In genomic region chr19:48469791-48470410, GRCm38 (mm10) we compare ENCODE assay signal across 30 mouse cellular contexts.
DNase-seq lines count a peak whose midpoint lies in the region; ATAC-seq and TF ChIP-seq lines count a peak whose summit lies in the region.
"Had no signal": no experiment of that assay in that cellular context is flagged by ENCODE, and none has a peak within 500 bp of the region (broad histone marks: within the 10 kb centered on the region; RNA-seq: fewer than 3 reads in every experiment).

No protein-coding gene starts in this region.

- no peak overlapping the region for H3K9ac ChIP-seq in hindbrain, postnatal 0 days (replicated peaks; ENCODE audit: low read length)
- H3K9ac ChIP-seq in hindbrain, embryonic 13.5 days: no peak overlapping the region
- no peak overlapping the region for H3K9ac ChIP-seq in limb, embryonic 11.5 days (ENCODE audit: low read length)
- H3K9ac ChIP-seq: embryonic facial prominence, embryonic 13.5 days; forebrain, embryonic 12.5 days; heart, embryonic 12.5 days; heart, embryonic 15.5 days; hindbrain, embryonic 15.5 days had no signal

- H3K9me3 ChIP-seq in hindbrain, postnatal 0 days (ENCODE audit: low read length): no peaks in the 10 kb centered on the region
- no peaks in the 10 kb centered on the region for H3K9me3 ChIP-seq in hindbrain, embryonic 13.5 days
- H3K9me3 ChIP-seq in limb, embryonic 11.5 days (ENCODE audit: control insufficient read depth, low read length): no peaks in the 10 kb centered on the region
- no peaks in the 10 kb centered on the region for H3K9me3 ChIP-seq in limb, embryonic 10.5 days (replicated peaks)
- H3K9me3 ChIP-seq: embryonic facial prominence, embryonic 10.5 days; embryonic facial prominence, embryonic 13.5 days; forebrain, embryonic 12.5 days; heart, embryonic 12.5 days; heart, embryonic 15.5 days; hindbrain, embryonic 15.5 days had no signal

- no peak overlapping the region for H3K4me3 ChIP-seq in hindbrain, postnatal 0 days (ENCODE audit: low read length)
- no peak overlapping the region for H3K4me3 ChIP-seq in hindbrain, embryonic 13.5 days
- no peak overlapping the region for H3K4me3 ChIP-seq in limb, embryonic 11.5 days (ENCODE audit: low read depth, low read length)
- no peak overlapping the region for H3K4me3 ChIP-seq in limb, embryonic 10.5 days
- H3K4me3 ChIP-seq: embryonic facial prominence, embryonic 10.5 days; embryonic facial prominence, embryonic 13.5 days; erythroblast, embryonic 14.5 days; forebrain, embryonic 12.5 days; gastrocnemius, adult 2 months; heart, embryonic 12.5 days; heart, embryonic 15.5 days; hindbrain, embryonic 15.5 days had no signal

- 77% methylated on average over 4 of the region's 4 CpGs for whole genome bisulfite sequencing in hindbrain, postnatal 0 days
- 88% methylated on average over 4 of the region's 4 CpGs for WGBS in hindbrain, embryonic 13.5 days
- 88% methylated on average over 4 of the region's 4 CpGs for WGBS in limb, embryonic 11.5 days
- 90% methylated on average over 4 of the region's 4 CpGs for WGBS in limb, embryonic 10.5 days

- no peak overlapping the region for H3K27ac ChIP-seq in hindbrain, postnatal 0 days
- no peak overlapping the region for H3K27ac ChIP-seq in hindbrain, embryonic 13.5 days
- no peak overlapping the region for H3K27ac ChIP-seq in limb, embryonic 11.5 days (replicated peaks; ENCODE audit: low read depth, low read length)
- no peak overlapping the region for H3K27ac ChIP-seq in limb, embryonic 10.5 days
- H3K27ac ChIP-seq: embryonic facial prominence, embryonic 10.5 days; embryonic facial prominence, embryonic 13.5 days; forebrain, embryonic 12.5 days; gastrocnemius, adult 2 months; heart, embryonic 15.5 days; hindbrain, embryonic 15.5 days had no signal

- no peak overlapping the region for H3K4me2 ChIP-seq in hindbrain, postnatal 0 days (ENCODE audit: low read depth, low read length)
- H3K4me2 ChIP-seq in hindbrain, embryonic 13.5 days: no peak overlapping the region
- no peak overlapping the region for H3K4me2 ChIP-seq in limb, embryonic 11.5 days (ENCODE audit: low read depth, severe bottlenecking)
- H3K4me2 ChIP-seq: embryonic facial prominence, embryonic 13.5 days; forebrain, embryonic 12.5 days; heart, embryonic 12.5 days; heart, embryonic 15.5 days; hindbrain, embryonic 15.5 days had no signal

- H3K4me1 ChIP-seq in hindbrain, postnatal 0 days (ENCODE audit: insufficient read depth, low read length): no peaks in the 10 kb centered on the region
- 0 out of 2 replicates have a peak, but pooled peaks cover 5% of the 10 kb centered on the region for H3K4me1 ChIP-seq in hindbrain, embryonic 13.5 days (replicated peaks)
- no peaks in the 10 kb centered on the region for H3K4me1 ChIP-seq in limb, embryonic 11.5 days (ENCODE audit: control insufficient read depth, insufficient read depth, low read length)
- peaks cover 16% of the 10 kb centered on the region for H3K4me1 ChIP-seq in limb, embryonic 10.5 days
- H3K4me1 ChIP-seq: forebrain, embryonic 12.5 days; hindbrain, embryonic 15.5 days had no signal

- no peaks in the 10 kb centered on the region for H3K27me3 ChIP-seq in hindbrain, postnatal 0 days (ENCODE audit: insufficient read depth, low read length)
- H3K27me3 ChIP-seq in hindbrain, embryonic 13.5 days: no peaks in the 10 kb centered on the region
- H3K27me3 ChIP-seq in limb, embryonic 11.5 days (ENCODE audit: control insufficient read depth, insufficient read depth, low read length): no peaks in the 10 kb centered on the region
- no peaks in the 10 kb centered on the region for H3K27me3 ChIP-seq in limb, embryonic 10.5 days (ENCODE audit: low read depth, poor library complexity, severe bottlenecking)
- H3K27me3 ChIP-seq: CH12.LX; embryonic facial prominence, embryonic 13.5 days; forebrain, embryonic 12.5 days; heart, embryonic 12.5 days; heart, embryonic 15.5 days; hindbrain, embryonic 15.5 days had no signal

- DNase-seq in cerebellum, postnatal 14 days: peak; percentile 58 to 80
- no peak for DNase-seq in cerebellum, postnatal 25 days
- DNase-seq in hindbrain, postnatal 0 days (ENCODE audit: low spot score): peak; percentile 9
- peak; percentile 16 for DNase-seq in limb, embryonic 11.5 days (ENCODE audit: low spot score)
- DNase-seq in limb, embryonic 10.5 days (ENCODE audit: low spot score): no peak
- DNase-seq: adrenal gland, adult 2 months; adrenal gland, postnatal 14 days; B cell, adult 2 months; cerebellum, adult 11 months; cerebellum, adult 2 months; cerebellum, adult 9-11 months; embryo, embryonic 11 days; gastrocnemius, adult 2 months; gastrocnemius, postnatal 14 days; heart, adult 18-20 months; heart, postnatal 10 days; heart, postnatal 36 days; kidney, adult 2 months had no signal

- no peaks in the 10 kb centered on the region for H3K36me3 ChIP-seq in hindbrain, postnatal 0 days (ENCODE audit: insufficient read depth, low read length)
- no peaks in the 10 kb centered on the region for H3K36me3 ChIP-seq in hindbrain, embryonic 13.5 days
- H3K36me3 ChIP-seq in limb, embryonic 11.5 days (ENCODE audit: control insufficient read depth, insufficient read depth, low read length): no peaks in the 10 kb centered on the region
- no peaks in the 10 kb centered on the region for H3K36me3 ChIP-seq in limb, embryonic 10.5 days
- H3K36me3 ChIP-seq: embryonic facial prominence, embryonic 10.5 days; embryonic facial prominence, embryonic 13.5 days; forebrain, embryonic 12.5 days; G1E; heart, embryonic 12.5 days; heart, embryonic 15.5 days; hindbrain, embryonic 15.5 days had no signal

- ATAC-seq in hindbrain, postnatal 0 days: no peak
- no peak for ATAC-seq in hindbrain, embryonic 13.5 days (ENCODE audit: low FRiP score)
- no peak for ATAC-seq in limb, embryonic 11.5 days (ENCODE audit: insufficient number of reproducible peaks, low FRiP score, low TSS enrichment, low read depth)
- ATAC-seq: forebrain, embryonic 16.5 days; intestine, embryonic 16.5 days had no signal

- no peak for TF ChIP-seq CTCF in hindbrain, postnatal 0 days (IDR thresholded peaks at IDR 0.05; ENCODE audit: low read depth)

Comparison
In these comparisons a context has a peak if more than half of its experiments do, and no peak if none do; other contexts are left out.
1. DNase-seq: peak in cerebellum, postnatal 14 days (2 of 2), hindbrain, postnatal 0 days (single experiment) and limb, embryonic 11.5 days (single experiment); none in cerebellum, postnatal 25 days (0 of 2) and limb, embryonic 10.5 days (single experiment).